Mouse (Mus musculus) cerebellum, adult 2 months (tissue): ENCODE data around the gene Ank3.

Source experiments
- CTCF ChIP-seq: fragments of 200-500 bp; IDR thresholded peaks from 2 replicates; pipeline ENCODE4 v1.5.1; 2011; ENCODE audit warnings: low read depth, mild to moderate bottlenecking, control low read depth, low read length, moderate library complexity, borderline replicate concordance; ENCODE audit not compliant: insufficient read depth
- POLR2A ChIP-seq: fragments of 200-500 bp; IDR thresholded peaks from 2 replicates; pipeline ENCODE4 v1.6.1; 2011; ENCODE audit warnings: low read length, control low read depth, borderline replicate concordance; ENCODE audit not compliant: insufficient read depth

DNA sequence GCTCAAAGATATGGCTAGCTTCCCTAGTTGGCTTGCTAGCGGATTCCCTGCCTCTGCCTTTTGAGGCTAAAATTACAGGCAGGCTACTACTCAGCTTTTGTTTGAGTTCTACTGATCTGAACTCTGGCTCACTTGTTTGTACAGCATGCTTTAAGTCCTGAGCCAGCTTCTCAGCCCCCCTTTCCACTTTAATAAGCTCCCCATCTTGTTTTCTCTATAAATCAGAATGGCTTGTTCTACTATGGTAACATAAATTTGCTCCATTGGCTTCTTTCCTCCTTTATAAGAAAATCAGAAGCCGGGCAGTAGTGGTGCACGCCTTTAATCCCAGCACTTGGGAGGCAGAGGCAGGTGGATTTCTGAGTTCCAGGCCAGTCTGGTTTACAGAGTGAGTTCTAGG, 147.4 kb downstream of the Ank3 start:
- TF ChIP-seq CTCF (no peak), POLR2A (no peak)
